Mouse (Mus musculus) heart, embryonic 14.5 days (tissue): ENCODE results near the gene Tepsin. TPM values are rescaled to one million over a fixed set of nuclear protein-coding genes. Genes with fewer than 3 reads are reported as not detected.

Source experiments
- ATAC-seq: fragments of 200-750 bp; cut with Nextera tagmentation; 2 replicates; pipeline ENCODE4 v1.8.0; 2017; ENCODE audit warnings: low read depth, moderate TSS enrichment; ENCODE audit not compliant: insufficient number of reproducible peaks, insufficient read depth, low FRiP score
- H3K27ac ChIP-seq, 2 experiments: fragments of 200-500 bp in 1 of 2; fragments of 300-500 bp in 1 of 2; sonication (generic) in 1 of 2; replicated peaks in 1 of 2; 2 replicates each; pipeline ENCODE4 v1.5.1; 2012 to 2014; ENCODE audit warnings: low read depth in 2 of 2, low read length in 2 of 2, control low read depth in 1 of 2, mild to moderate bottlenecking in 1 of 2, mixed read lengths in 1 of 2; ENCODE audit not compliant: control insufficient read depth in 1 of 2, insufficient read depth in 1 of 2
- H3K27me3 ChIP-seq: fragments of 300-500 bp; sonication (generic); 2 replicates; pipeline ENCODE4 v1.6.1; 2014; ENCODE audit warnings: mild to moderate bottlenecking, low read length, control low read depth; ENCODE audit not compliant: control insufficient read depth, insufficient read depth
- H3K36me3 ChIP-seq: fragments of 300-500 bp; sonication (generic); 2 replicates; pipeline ENCODE4 v1.6.1; 2014; ENCODE audit warnings: mild to moderate bottlenecking, control low read depth, low read length, mixed read lengths; ENCODE audit not compliant: control insufficient read depth, insufficient read depth
- H3K4me1 ChIP-seq, 2 experiments: fragments of 200-500 bp in 1 of 2; fragments of 300-500 bp in 1 of 2; sonication (generic) in 1 of 2; 2 replicates each; pipeline ENCODE4 v1.6.1; 2012 to 2014; ENCODE audit warnings: low read length in 2 of 2, control low read depth in 1 of 2, mixed read lengths in 1 of 2; ENCODE audit not compliant: control insufficient read depth in 2 of 2, insufficient read depth in 2 of 2
- H3K4me2 ChIP-seq: fragments of 300-500 bp; sonication (generic); 2 replicates; pipeline ENCODE4 v1.6.1; 2014; ENCODE audit warnings: mild to moderate bottlenecking, low read length
- H3K4me3 ChIP-seq, 2 experiments: fragments of 200-500 bp in 1 of 2; fragments of 300-500 bp in 1 of 2; sonication (generic) in 1 of 2; 2 replicates each; pipeline ENCODE4 v1.5.1; 2012 to 2014; ENCODE audit warnings: low read length in 2 of 2, mild to moderate bottlenecking in 2 of 2, control low read depth in 1 of 2, low read depth in 1 of 2, moderate library complexity in 1 of 2; ENCODE audit not compliant: control insufficient read depth in 1 of 2, insufficient read depth in 1 of 2
- H3K9ac ChIP-seq: fragments of 300-500 bp; sonication (generic); 2 replicates; pipeline ENCODE4 v1.6.1; 2014; ENCODE audit warnings: mild to moderate bottlenecking, low read length
- H3K9me3 ChIP-seq: fragments of 300-500 bp; sonication (generic); 2 replicates; pipeline ENCODE4 v1.6.1; 2016; ENCODE audit warnings: low read length, control low read depth; ENCODE audit not compliant: control insufficient read depth
- WGBS: fragments of 180-500 bp; shearing (Covaris S2); extraction: QIAGEN DNeasy Blood & Tissue Kit; methylation state at CpG from one replicate; pipeline ENCODE4 v1.1.7; 2014; 5-methylcytosine and 5-hydroxymethylcytosine counted together
- polyA plus RNA-seq: library from polyadenylated mRNA; unstranded; fragments of >200 nt; fragmentation: Nextera tagmentation; extraction: Ambion mirVana; gene quantifications from 2 replicates; pipeline ENCODE4 v1.2.1, GENCODE M21; 2014

Tepsin gene
- 11.7 and 13.9 TPM in 2 replicates for polyA plus RNA-seq

DNA sequence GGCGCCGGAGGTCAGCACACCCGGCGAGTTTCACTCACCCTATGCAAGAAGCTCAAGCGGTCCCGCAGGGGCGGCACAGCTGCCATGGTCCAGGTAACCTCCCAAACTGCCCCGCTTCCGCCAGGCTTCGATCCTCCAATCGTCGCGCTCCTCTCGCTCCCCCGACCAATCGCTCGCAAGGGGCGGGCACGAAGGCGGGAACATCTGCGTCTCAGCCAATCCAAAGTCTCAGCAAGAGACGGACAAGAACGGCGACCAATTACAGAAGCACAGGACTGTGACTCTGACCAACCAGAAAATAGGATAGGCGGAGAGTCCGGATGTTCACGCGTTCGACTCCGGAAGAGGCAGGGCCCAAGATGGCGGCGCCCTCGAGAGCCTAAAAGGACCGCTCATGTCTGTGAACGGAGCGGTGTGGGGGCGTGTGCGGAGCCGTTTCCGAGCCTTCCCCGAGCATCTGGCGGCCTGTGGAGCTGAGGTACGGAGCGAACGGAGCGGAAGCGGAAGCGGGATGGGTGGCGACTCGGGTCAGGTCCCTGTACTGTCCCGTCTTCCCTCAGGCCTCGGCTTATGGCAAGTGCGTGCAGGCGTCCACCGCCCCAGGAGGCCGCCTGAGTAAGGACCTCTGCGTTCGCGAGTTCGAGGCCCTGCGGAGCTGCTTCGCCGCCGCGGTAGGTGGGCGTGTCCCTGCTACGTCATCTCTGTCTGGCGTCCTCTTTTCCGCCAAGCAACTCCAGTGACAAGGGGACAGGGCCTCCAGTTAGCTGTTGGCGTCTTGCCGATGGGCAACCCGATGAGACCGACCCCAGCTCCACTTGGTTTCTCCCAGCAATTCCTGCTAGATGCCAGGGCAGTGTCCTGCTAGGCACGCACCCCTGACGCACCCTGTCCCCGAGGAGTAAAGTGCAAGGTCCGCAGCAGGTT lies at the start of gene Tepsin, which contains the start of gene Ndufaf8:
Tepsin (minus strand) TSS at position 144 of the 924 bp plus-strand sequence.
Ndufaf8 (plus strand) TSS at position 341 of the 924 bp plus-strand sequence.
- peak within 1 kb of the TSS; percentile 75 to 88 for H3K4me3 ChIP-seq
- WGBS, result under 1% methylated on average over 77 of the region's 77 CpGs
- no peaks in the 10 kb centered on the region for H3K27me3 ChIP-seq
- H3K9me3 ChIP-seq, result no peaks in the 10 kb centered on the region
- H3K4me1 ChIP-seq, result peaks cover 8 to 16% of the 10 kb centered on the region in 2 experiments; a peak in 3 of 4 replicates
- H3K27ac ChIP-seq, result peak within 1 kb of the TSS; percentile 88 to 96
- peak within 1 kb of the TSS; percentile 89 for H3K4me2 ChIP-seq
- H3K36me3 ChIP-seq, result peaks cover 45% of the 10 kb centered on the region
- ATAC-seq, result peak; percentile 97
- H3K9ac ChIP-seq, result peak within 1 kb of the TSS; percentile 95

DNA sequence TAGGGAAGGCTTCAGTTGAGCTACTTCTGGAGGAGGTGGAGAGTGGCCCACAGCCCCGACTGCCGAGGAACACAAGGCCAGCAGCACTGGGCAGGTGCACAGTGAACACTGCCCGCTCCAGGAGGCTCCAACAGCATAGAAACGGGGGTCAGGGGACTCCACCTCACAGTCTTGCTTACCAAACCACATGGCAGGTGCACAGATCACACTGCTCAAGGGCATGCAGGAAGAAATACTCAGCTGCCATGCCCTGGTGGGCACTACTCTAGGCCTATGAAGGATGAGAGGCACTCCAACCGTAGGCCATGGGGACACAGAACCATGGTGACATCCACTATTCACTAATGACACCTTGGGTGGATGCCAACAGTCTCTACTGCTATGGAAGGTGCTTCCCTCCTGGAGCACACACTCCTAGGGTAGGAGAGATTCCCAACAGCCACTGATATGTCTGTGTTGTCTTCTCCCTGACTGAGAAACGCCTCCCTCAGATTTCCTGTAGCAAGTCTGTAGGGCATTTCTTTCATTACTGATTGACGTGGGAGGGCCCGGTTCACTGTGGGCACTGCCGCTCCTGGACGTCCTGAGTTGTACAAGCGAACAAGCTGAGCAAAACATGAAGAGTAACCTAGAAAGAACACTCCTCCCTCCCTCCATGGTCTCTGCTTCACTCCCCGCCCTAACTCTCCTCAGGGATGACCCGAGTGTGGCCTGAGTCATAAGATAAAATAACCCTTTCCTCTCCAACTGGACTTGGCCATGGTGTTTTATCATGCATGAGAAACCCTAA lies 45.4 kb upstream of the Tepsin start:
- peak overlapping the region; percentile 46 to 83 for H3K27ac ChIP-seq
- no peak overlapping the region for H3K9ac ChIP-seq
- H3K4me1 ChIP-seq, result peaks cover 24 to 44% of the 10 kb centered on the region in 2 experiments

DNA sequence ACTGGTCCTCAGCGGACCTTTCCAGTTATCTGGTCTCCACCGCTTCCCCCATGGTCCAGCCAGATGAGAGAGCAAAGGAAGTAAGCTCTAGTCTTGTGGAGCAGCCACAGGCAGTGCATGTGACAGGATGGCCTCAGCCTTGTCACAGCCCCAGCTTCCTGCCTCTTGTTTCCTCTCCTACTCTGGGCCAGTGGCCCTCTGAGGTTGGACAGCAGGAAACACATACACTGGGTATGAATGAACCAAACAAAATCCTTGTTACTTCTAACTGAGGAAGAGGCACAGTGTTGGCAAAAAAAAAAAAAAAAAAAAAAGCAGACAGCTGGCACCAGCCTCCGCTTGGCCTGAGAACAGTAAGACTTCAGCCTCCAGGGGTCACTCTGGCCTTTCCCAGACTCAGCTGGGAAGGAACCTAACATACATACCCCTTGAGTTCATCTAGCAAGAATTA lies 44.1 kb upstream of the Tepsin start:
- 47% methylated on average over 3 of the region's 3 CpGs for WGBS
- peak overlapping the region; percentile 32; the same call in 1 of the 2 replicates for H3K9ac ChIP-seq
- H3K4me1 ChIP-seq, result peaks cover 36 to 56% of the 10 kb centered on the region in 2 experiments

More for the DNA sequence above, 45.4 kb upstream of the Tepsin start:
- 56% methylated on average over 13 of the region's 13 CpGs for WGBS
- H3K4me2 ChIP-seq, result no peak overlapping the region
- H3K27me3 ChIP-seq, result no peaks in the 10 kb centered on the region
- ATAC-seq, result no peak
- H3K36me3 ChIP-seq, result peaks cover 32% of the 10 kb centered on the region
- no peak overlapping the region for H3K4me3 ChIP-seq
- H3K9me3 ChIP-seq, result no peaks in the 10 kb centered on the region

DNA sequence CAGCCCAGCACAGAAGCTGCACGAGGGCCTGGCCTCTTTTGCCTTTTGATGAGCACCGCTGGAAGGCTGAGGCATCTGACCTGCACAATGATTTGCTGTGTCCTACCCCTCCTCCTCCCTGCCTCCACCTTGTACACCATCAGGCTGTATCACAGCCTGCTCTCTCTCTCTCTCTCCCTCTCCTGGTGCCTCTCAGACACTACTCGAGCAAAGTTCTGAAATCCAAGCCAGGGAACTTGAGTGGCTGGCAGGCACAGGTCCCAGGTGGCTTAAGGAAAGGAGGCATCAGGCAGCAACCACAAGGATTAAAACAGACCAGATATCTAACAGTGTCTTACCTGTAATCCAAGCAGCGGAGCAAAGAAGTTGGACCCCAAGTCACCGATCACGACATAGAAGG lies 41.7 kb upstream of the Tepsin start:
- H3K4me2 ChIP-seq, result no peak overlapping the region
- H3K9me3 ChIP-seq, result no peaks in the 10 kb centered on the region
- WGBS, result 70% methylated on average over 6 of the region's 6 CpGs
- no peak for ATAC-seq
- H3K4me1 ChIP-seq, result peaks cover 58 to 79% of the 10 kb centered on the region in 2 experiments
- peaks cover 26% of the 10 kb centered on the region for H3K36me3 ChIP-seq
- no peak overlapping the region for H3K9ac ChIP-seq
- no peak overlapping the region for H3K27ac ChIP-seq
- no peak overlapping the region for H3K4me3 ChIP-seq
- H3K27me3 ChIP-seq, result no peaks in the 10 kb centered on the region

More for the DNA sequence above, 44.1 kb upstream of the Tepsin start:
- no peak overlapping the region for H3K4me3 ChIP-seq
- peak overlapping the region; percentile 48 to 83 for H3K27ac ChIP-seq
- peak; percentile 67 for ATAC-seq
- H3K4me2 ChIP-seq, result no peak overlapping the region
- no peaks in the 10 kb centered on the region for H3K9me3 ChIP-seq
- peaks cover 39% of the 10 kb centered on the region for H3K36me3 ChIP-seq
- no peaks in the 10 kb centered on the region for H3K27me3 ChIP-seq

DNA sequence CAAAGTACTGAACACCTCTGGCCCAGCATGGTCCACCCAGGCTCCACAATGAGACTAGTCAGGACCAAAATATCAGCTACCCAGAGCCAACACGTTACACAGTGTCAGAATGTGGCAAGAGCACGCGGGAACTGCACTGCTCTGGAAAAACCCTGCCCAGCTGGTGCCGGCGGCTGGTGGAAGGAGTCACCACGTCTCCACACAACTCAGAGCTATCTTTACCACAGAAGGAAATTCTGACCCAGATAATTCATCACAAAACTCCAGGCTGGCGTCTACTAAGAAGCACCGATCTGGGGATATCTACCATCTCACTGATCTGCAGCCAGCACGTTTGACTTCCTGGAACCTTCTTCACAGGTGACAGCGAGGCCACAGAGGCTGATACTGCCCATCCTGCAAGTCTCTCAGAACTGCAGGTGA lies 40.8 kb upstream of the Tepsin start:
- H3K9ac ChIP-seq, result no peak overlapping the region; the same call in 1 of the 2 replicates
- H3K9me3 ChIP-seq, result no peaks in the 10 kb centered on the region
- H3K27me3 ChIP-seq, result no peaks in the 10 kb centered on the region
- H3K36me3 ChIP-seq, result peaks cover 30% of the 10 kb centered on the region
- no peak overlapping the region for H3K4me2 ChIP-seq
- H3K27ac ChIP-seq, result no peak overlapping the region
- no peak overlapping the region for H3K4me3 ChIP-seq
- no peak for ATAC-seq
- WGBS, result 63% methylated on average over 10 of the region's 10 CpGs
- peaks cover 61 to 86% of the 10 kb centered on the region in 2 experiments for H3K4me1 ChIP-seq

DNA sequence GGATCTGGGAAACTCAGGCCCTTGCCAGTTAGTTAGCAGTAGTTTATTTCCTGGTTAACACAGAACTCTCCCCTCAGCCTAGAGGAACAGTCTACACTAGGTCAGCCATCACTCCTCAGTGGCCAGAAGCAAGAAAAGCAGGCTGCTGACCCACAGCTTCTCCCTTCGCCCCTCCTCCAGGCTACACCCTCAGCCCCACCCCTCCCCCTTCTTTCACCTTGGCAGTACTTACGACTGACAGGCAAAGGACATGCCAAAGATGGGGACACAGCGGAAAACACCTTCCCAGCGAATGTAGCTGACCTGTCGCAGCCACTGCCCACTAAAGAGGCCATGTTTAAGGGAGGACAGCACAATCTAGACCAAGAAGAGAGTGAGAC lies 39.1 kb upstream of the Tepsin start:
- 34% methylated on average over 5 of the region's 5 CpGs for WGBS
- peak overlapping the region; percentile 56 for H3K9ac ChIP-seq

More for the DNA sequence above, 39.1 kb upstream of the Tepsin start:
- Histone ChIP-seq H3K4me2 (peak overlapping the region; percentile 48), H3K36me3 (peaks cover 41% of the 10 kb centered on the region), H3K9me3 (no peaks in the 10 kb centered on the region), H3K27me3 (no peaks in the 10 kb centered on the region), H3K4me3 (no peak overlapping the region), H3K27ac (peak overlapping the region; percentile 91 to 92), H3K4me1 (peaks cover 49 to 72% of the 10 kb centered on the region in 2 experiments)
- ATAC-seq, result no peak
